Mouse (Mus musculus) forebrain, embryonic 14.5 days (tissue): ENCODE measurements around the gene Dnttip2. TPM values are rescaled to one million over a fixed set of nuclear protein-coding genes. Genes with fewer than 3 reads are reported as not detected.
"Not testable (repeated sequence)": the region's sequence is repeated elsewhere in the genome, so short reads cannot be mapped to it uniquely, and the experiment has no call there.

Source experiments
- ATAC-seq: fragments of 200-750 bp; cut with Nextera tagmentation; 2 replicates; pipeline ENCODE4 v1.8.0; 2017; ENCODE audit warnings: mild to moderate bottlenecking, moderate library complexity
- DNase-seq: peaks from one replicate; pipeline ENCODE4 v3.0.0-alpha.2; 2015; ENCODE audit warnings: low spot score
- H3K27ac ChIP-seq: fragments of 300-500 bp; sonication (generic); 2 replicates; pipeline ENCODE4 v1.5.1; 2014; ENCODE audit warnings: low read depth, mild to moderate bottlenecking, control low read depth, low read length, moderate library complexity
- H3K27me3 ChIP-seq: fragments of 300-500 bp; sonication (generic); replicated peaks from 2 replicates; pipeline ENCODE4 v1.6.1; 2014; ENCODE audit warnings: low read length, control low read depth, mixed read lengths; ENCODE audit not compliant: control insufficient read depth, insufficient read depth
- H3K36me3 ChIP-seq: fragments of 300-500 bp; sonication (generic); 2 replicates; pipeline ENCODE4 v1.6.1; 2014; ENCODE audit warnings: low read length, control low read depth; ENCODE audit not compliant: control insufficient read depth, insufficient read depth
- H3K4me1 ChIP-seq: fragments of 300-500 bp; sonication (generic); 2 replicates; pipeline ENCODE4 v1.6.1; 2014; ENCODE audit warnings: antibody characterized with exemption, low read length, control low read depth; ENCODE audit not compliant: control insufficient read depth, insufficient read depth
- H3K4me2 ChIP-seq: fragments of 300-500 bp; sonication (generic); 2 replicates; pipeline ENCODE4 v1.6.1; 2014; ENCODE audit warnings: mild to moderate bottlenecking, control low read depth, low read length
- H3K4me3 ChIP-seq: fragments of 300-500 bp; sonication (generic); 2 replicates; pipeline ENCODE4 v1.5.1; 2014; ENCODE audit warnings: low read depth, low read length, control low read depth
- H3K9ac ChIP-seq: fragments of 300-500 bp; sonication (generic); 2 replicates; pipeline ENCODE4 v1.6.1; 2014; ENCODE audit warnings: mild to moderate bottlenecking, low read length, control low read depth, moderate library complexity
- H3K9me3 ChIP-seq: fragments of 300-500 bp; sonication (generic); replicated peaks from 2 replicates; pipeline ENCODE4 v1.6.1; 2016; ENCODE audit warnings: low read length, control low read depth, mixed read lengths; ENCODE audit not compliant: control insufficient read depth
- WGBS: fragments of 180-500 bp; shearing (Covaris S2); extraction: QIAGEN DNeasy Blood & Tissue Kit; methylation state at CpG from one replicate; pipeline ENCODE4 v1.1.7; 2014; 5-methylcytosine and 5-hydroxymethylcytosine counted together
- polyA plus RNA-seq: library from polyadenylated mRNA; unstranded; fragments of >200 nt; fragmentation: Nextera tagmentation; extraction: Ambion mirVana; gene quantifications from 2 replicates; pipeline ENCODE4 v1.2.1, GENCODE M21; 2014

Dnttip2 gene
- polyA plus RNA-seq, 1 experiment from 2014 or later: 60.5 TPM

GRCm38 (mm10) chr3:122275111-122275510 lies 923 bp downstream of the Dnttip2 start:
- Histone ChIP-seq H3K27ac (no peak overlapping the region), H3K36me3 (peaks cover 51% of the 10 kb centered on the region), H3K9ac (peak overlapping the region; percentile 84; the same call in 1 of the 2 replicates), H3K4me1 (peaks cover 22% of the 10 kb centered on the region), H3K4me3 (peak overlapping the region; percentile 94), H3K4me2 (peak overlapping the region; percentile 81), H3K9me3 (no peaks in the 10 kb centered on the region), H3K27me3 (no peaks in the 10 kb centered on the region)
- 68% methylated on average over 10 of the region's 10 CpGs for WGBS
- DNase-seq (no peak), ATAC-seq (no peak)

- DNase-seq: no peak
- no peak for ATAC-seq
- Histone ChIP-seq H3K27ac (no peak overlapping the region), H3K4me2 (no peak overlapping the region), H3K9me3 (no peaks in the 10 kb centered on the region), H3K9ac (no peak overlapping the region), H3K4me3 (no peak overlapping the region), H3K36me3 (peaks cover 37% of the 10 kb centered on the region), H3K4me1 (peaks cover 3% of the 10 kb centered on the region; the same call in 1 of the 2 replicates), H3K27me3 (no peaks in the 10 kb centered on the region)
- 80% methylated on average over 5 of the region's 5 CpGs for WGBS
Measured at GRCm38 (mm10) chr3:122287195-122287594, 13.0 kb downstream of the Dnttip2 start.

- WGBS: 84% methylated on average over 5 of the region's 5 CpGs
- DNase-seq (no peak), ATAC-seq (no peak)
- Histone ChIP-seq H3K27ac (no peak overlapping the region), H3K36me3 (peaks cover 22% of the 10 kb centered on the region), H3K9me3 (no peaks in the 10 kb centered on the region), H3K4me1 (peaks cover 7% of the 10 kb centered on the region; the same call in 1 of the 2 replicates), H3K27me3 (no peaks in the 10 kb centered on the region), H3K4me3 (no peak overlapping the region), H3K4me2 (no peak overlapping the region), H3K9ac (no peak overlapping the region)
Measured at GRCm38 (mm10) chr3:122288613-122289195, 14.5 kb downstream of the Dnttip2 start.

- H3K9me3 ChIP-seq, ATAC-seq, H3K4me1 ChIP-seq, H3K4me3 ChIP-seq, H3K4me2 ChIP-seq, H3K27me3 ChIP-seq, H3K9ac ChIP-seq, H3K27ac ChIP-seq, DNase-seq: not testable (repeated sequence)
- H3K36me3 ChIP-seq: peaks cover 15% of the 10 kb centered on the region
- 73% methylated on average over 3 of the region's 4 CpGs for WGBS
Measured at GRCm38 (mm10) chr3:122289344-122289743, 15.2 kb downstream of the Dnttip2 start.

GRCm38 (mm10) chr3:122290696-122291095 lies 16.5 kb downstream of the Dnttip2 start:
- Histone ChIP-seq H3K4me2 (no peak overlapping the region), H3K9ac (no peak overlapping the region), H3K4me1 (peaks cover 21% of the 10 kb centered on the region), H3K27ac (no peak overlapping the region), H3K4me3 (no peak overlapping the region), H3K36me3 (peaks cover 5% of the 10 kb centered on the region), H3K9me3 (no peaks in the 10 kb centered on the region), H3K27me3 (no peaks in the 10 kb centered on the region)
- DNase-seq: peak; percentile 14
- WGBS: 86% methylated on average over 7 of the region's 7 CpGs
- no peak for ATAC-seq

- Histone ChIP-seq H3K9ac (peak overlapping the region; percentile 93; the same call in 1 of the 2 replicates), H3K27me3 (no peaks in the 10 kb centered on the region), H3K4me1 (peaks cover 21% of the 10 kb centered on the region), H3K4me3 (peak overlapping the region; percentile 82), H3K9me3 (no peaks in the 10 kb centered on the region), H3K4me2 (peak overlapping the region; percentile 75), H3K27ac (no peak overlapping the region), H3K36me3 (no peaks in the 10 kb centered on the region)
- peak; percentile 38 for DNase-seq
- ATAC-seq: no peak
- WGBS: 41% methylated on average over 12 of the region's 12 CpGs
Measured at GRCm38 (mm10) chr3:122291828-122292227, 17.6 kb downstream of the Dnttip2 start.

- ATAC-seq: peak; percentile 59
- Histone ChIP-seq H3K4me3 (peak overlapping the region; percentile 82), H3K27ac (peak overlapping the region; percentile 99), H3K36me3 (no peaks in the 10 kb centered on the region), H3K9ac (peak overlapping the region; percentile 93), H3K4me2 (peak overlapping the region; percentile 75), H3K27me3 (no peaks in the 10 kb centered on the region), H3K9me3 (no peaks in the 10 kb centered on the region), H3K4me1 (peaks cover 21% of the 10 kb centered on the region)
- DNase-seq: peak; percentile 92
- WGBS: 7% methylated on average over 54 of the region's 54 CpGs
Measured at GRCm38 (mm10) chr3:122292300-122293222, 18.4 kb downstream of the Dnttip2 start.

- WGBS: under 1% methylated on average over 84 of the region's 105 CpGs
- H3K4me1 ChIP-seq: peaks cover 21% of the 10 kb centered on the region
- peak overlapping the region; percentile 99 for H3K27ac ChIP-seq
- no peaks in the 10 kb centered on the region for H3K9me3 ChIP-seq
- H3K36me3 ChIP-seq: no peaks in the 10 kb centered on the region
- H3K4me3 ChIP-seq: peak overlapping the region; percentile 82
- ATAC-seq: peak; percentile 59
- H3K27me3 ChIP-seq: no peaks in the 10 kb centered on the region
- DNase-seq: no peak
- peak overlapping the region; percentile 75 for H3K4me2 ChIP-seq
- peak overlapping the region; percentile 93 for H3K9ac ChIP-seq
Measured at GRCm38 (mm10) chr3:122293223-122293953, 19.2 kb downstream of the Dnttip2 start.
